Mouse (Mus musculus) fibroblast of lung, adult 2 months (primary cell): Measurements from ENCODE around the gene Timm22.

Source experiments
- DNase-seq: peaks from one replicate; pipeline ENCODE4 v3.0.0-alpha.2; 2011; ENCODE audit warnings: low read depth

Timm22 gene

DNA sequence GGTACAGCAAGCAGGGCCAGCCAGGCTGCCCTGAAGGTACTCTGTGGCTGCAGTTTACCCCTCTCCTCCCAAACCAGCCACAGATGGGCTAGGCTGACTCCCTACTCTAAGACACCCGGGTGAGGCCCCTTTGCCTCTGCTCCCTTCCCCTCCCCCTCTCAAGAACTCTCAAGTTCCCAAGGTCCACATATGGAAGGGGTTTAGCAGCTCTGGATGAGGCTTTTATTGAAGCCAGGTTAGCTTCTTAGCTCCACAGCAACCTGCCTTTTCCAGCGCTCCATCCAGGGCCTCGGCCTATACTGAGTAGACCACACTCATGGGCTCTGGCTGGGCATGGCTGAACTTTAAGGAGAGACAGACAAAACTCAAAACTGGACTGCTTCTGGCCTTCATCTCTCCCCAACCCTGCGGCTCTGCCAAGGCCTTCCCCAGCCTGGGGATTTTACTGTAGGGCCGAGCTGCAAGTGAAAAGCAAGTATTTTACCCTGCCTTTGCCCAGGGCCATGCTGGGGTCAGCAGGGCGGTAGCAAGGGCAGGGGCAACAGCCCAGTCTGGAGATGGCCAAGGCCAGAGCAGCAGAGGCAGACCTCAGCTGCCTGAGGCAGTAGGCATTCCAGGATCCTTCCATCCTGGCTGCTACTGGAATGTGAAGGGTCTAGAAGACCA, 23.3 kb downstream of the Timm22 start:
- no peak for DNase-seq

DNA sequence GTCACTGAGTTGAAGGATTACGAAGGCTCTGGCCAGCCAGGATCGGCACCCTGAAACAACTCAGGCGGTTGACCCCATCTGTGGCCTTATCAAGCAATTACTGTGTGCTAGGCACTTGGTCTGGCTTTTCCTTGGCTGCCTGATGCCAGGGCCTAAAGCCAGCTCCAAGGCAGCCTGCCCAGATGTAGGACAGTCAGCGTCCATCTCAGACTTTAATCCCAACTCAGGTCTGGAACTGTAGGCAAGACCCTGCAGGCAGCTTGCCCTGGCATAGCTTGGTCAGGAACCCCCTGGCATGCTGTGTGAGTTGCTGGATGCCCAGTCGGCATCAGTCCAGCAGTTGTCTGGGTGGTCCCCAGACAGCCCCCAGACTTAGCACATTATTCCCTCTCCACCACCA, 29.3 kb downstream of the Timm22 start:
- DNase-seq, result no peak

DNA sequence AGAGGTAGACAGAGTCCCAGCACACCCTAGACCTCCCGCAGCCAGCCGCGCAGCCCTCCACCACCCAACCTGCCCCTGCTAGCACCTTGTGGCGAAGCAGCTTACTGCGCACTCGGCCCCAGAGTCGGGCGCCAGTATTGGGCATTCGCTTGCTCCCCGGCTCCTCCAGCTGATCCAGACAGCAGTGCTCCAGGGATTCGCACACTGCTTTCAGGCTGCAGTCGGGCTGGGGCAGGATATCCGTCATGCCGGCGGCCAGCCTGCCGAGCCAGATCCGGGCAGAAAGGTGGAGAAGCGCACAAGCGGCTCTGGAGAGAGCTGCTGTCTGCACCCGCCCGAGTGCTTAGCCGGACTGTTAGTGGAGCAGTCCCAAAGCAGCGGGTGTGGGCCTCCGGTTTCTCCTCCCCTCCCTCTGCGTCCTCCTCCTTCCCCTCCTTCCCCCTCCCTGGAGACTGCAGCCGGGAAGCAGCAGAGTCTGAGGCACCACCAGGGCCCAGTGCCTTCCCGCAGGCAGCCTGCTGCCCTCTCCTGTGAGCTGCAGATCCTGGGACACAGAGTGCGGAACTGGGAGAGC, 30.2 kb downstream of the Timm22 start:
- peak; percentile 30 for DNase-seq

DNA sequence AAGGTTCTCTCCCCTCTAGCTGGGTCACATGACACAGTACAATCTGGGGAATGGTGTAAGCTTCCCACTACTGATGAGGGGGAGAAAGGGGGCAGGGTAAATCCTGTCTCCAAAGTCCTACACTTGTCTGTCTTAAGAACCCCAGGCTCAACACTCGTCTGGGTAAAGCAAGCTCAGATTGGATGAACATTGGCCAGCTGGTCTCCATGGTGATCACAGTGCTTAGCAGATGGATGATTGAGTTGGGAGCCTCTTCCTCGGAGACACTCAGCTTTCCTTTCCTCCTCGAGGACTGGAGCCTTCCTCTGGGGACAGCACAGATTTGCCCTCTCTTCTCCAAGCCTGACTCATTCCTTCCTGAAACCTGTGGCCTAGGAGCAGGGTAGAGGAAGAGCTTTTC, 32.9 kb downstream of the Timm22 start:
- no peak for DNase-seq

DNA sequence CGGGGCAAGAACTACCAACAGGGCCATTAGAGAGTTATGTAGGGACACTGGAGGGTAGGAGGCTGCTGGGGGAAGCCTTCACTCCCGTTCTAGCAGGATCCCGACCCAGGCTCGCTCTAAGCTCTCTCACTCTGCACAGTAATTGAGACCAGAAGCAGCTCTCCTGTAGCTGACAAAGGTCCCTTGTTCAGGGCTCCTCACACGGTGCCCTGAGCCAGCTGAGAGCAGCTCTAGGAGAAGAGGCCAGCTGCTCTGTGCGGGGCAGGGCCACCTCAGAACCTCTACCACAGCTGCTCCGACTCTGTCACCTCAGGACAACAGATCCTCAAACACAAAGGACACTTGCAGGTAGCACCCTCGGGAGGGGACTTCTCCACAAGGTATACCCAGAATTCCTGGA, 38.7 kb downstream of the Timm22 start:
- DNase-seq, result no peak

DNA sequence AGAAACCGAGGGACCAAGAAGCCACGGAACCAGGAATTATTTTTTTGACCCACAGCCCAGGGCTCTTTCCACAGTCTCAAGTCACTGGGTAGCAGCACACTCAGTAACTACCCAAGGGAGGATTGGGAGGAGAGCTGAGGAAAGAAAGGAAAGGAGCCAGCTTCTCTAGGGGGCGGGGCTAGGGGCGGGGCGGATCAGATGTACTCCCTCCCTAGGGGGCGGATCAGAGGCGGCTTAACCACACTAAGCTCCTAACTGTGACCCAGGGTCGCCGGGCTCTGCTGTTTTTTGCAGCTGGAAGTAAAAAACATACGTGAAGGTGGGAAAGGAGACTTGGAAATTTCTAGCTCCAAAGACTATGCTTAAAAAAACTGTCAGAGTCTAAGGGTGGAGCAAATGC, 39.5 kb downstream of the Timm22 start:
- DNase-seq, result no peak

DNA sequence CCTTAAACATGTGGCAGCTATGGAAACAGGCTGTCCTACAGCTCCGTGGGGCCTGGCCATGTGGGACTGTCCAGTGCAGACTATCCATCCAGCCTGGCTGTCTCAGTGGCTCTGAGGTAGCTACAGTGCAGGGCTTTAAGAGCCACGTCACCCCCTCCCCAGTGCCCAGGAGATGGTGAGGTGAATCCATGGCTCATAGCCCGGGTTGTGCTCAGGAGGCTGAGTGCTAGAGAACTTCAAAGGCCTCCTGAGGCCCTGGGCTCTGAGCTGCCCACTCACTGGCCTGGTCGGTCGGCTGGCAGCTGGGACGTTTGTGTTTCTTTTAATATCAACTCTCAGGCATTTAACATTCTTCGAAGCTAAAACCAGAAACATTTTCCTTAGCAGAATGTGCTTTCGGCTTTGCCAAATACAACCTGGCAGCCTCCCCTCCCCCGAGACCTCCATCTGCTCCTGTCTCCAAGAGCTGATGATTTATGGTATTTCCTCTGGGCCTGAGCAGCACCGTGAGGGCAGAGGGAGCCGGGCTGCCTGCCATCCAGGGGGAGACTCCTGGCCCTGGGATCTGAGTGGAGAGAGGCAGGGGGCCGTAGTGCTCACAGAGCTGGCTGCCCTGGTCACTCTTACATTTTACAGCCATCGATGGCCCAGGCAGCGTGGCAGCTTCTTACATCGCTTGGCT, 42.9 kb downstream of the Timm22 start:
- peak; percentile 85 for DNase-seq

DNA sequence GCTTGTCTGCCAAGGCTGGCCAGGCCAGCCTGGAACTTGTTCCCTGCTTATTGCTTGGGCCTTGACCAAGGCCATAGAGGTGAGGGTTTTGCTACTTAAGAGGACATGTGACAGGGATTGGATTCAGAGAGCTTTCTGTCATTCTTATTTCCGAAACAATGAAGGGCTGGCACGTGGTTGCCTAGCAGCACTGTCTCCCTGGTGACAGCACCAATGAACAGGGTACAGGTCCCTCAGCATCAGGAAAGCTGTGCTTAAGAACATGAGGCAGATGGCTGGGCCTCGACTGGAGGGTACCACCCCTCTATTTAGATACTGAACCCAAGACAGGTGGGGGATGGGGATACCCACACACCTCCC, 43.4 kb downstream of the Timm22 start:
- no peak for DNase-seq

DNA sequence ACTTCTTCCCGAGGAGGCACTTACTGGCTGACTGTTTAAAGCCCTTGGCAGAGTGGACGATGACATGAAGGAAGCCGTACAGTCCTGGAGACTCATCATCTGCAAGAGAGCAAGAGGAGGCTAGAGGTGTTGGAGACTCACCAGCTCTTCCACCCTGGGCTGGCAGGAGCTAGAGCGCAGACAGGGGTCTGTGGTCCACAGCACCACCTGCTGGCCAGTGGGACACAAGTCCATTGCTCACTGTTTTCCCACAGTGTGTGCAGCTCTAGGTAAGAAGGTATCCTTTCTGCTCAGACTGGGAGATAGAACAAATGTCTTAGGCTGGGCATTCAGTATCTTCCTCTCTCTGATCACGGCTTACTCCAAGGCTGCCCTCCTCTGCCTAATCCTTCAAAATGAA, 47.7 kb downstream of the Timm22 start:
- DNase-seq, result peak; percentile 44

DNA sequence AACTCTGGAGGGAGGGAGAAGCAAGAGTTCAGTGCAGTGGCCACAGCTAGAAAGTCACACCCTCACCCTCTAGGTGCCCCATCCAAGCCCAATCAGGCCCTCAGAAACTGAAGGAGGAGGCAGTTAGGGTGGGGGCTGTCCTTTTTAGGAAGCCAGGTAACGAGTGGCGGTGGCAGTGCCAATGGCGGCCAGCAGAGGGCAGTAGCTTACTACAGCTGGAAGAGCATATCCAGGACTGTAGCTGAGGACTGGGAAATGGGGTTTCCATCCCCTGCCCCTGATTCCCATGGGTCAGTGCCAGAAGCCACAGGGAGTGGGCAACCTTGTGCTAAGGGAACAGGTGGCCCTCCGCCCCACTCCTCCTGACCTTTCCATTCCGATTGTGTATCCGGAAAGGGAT, 49.5 kb downstream of the Timm22 start:
- DNase-seq, result peak; percentile 25

DNA sequence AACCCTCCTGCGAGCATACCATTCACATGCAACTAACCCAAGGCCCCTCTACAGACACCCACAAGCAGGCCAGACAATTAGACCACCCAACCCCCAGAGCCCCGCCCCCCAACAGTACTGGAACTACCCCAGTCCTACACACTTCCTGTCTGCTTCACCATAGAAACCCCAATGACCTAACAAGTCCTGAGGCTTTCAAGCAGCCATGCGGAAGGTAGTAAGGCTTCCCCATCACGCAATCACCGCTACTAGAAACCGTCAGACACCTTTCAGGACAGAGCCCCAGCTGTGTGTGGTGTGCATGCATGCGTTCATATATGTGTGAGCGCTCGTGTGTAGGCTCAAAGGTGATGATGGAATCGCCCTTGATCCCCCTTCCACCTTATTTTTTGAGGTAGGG, 50.1 kb downstream of the Timm22 start:
- DNase-seq, result no peak

DNA sequence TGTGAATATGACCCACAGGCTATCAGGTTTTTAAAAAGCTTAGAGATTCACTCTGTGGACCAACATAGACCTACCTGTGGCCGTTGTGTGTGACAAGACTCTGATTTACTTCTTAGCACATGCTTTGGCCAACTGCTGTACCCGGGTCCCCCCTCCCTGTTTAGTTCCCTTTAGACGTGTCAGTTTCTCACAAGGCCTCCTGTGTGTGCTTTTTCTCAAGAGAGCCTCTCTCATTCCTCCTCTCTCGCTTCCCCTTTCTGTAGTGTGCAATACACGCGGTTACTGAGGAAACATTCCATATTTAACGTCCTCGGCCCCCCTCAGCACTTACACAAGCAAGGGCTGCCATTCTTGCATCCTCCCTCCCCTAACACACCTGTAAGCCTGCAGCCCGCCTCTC, 52.0 kb downstream of the Timm22 start:
- no peak for DNase-seq

DNA sequence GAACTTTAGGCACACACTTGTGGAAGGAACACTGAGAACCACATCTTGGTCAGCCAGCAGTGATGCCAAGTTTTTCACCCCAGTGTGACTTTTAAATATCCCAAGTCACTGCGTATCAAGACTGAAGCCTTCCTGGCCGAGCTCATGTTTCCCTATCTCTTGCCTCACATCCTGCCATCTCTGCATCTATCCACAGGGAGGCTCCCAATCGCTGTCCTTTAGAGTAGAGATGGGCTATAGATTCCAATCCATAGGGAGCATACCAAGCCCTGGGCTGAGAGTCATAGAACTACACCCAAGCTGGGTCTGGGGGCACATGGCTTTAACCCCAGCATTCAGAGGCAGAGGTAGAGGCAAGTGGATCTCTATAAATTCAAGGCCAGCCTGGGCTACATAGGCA, 52.7 kb downstream of the Timm22 start:
- DNase-seq, result no peak

DNA sequence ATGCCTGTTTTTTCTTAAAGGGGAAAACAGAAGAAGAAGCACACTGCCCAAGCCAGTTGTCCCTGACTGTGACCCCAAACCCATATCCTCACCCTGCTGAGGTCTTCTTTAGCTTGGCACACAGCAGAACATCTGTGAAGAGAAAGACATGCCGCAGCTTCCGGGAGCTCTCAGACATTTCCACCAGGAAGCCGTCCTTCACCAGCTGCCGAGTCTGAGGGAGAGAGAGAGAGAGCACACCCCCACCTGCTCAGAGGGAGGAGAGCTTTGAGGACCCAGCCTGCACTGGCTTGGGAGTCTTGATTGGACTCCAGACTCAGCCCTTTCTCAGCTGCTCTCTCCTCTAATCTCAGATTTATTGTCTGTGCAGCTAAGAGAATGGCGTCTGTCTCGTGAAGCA, 54.4 kb downstream of the Timm22 start:
- DNase-seq, result no peak

DNA sequence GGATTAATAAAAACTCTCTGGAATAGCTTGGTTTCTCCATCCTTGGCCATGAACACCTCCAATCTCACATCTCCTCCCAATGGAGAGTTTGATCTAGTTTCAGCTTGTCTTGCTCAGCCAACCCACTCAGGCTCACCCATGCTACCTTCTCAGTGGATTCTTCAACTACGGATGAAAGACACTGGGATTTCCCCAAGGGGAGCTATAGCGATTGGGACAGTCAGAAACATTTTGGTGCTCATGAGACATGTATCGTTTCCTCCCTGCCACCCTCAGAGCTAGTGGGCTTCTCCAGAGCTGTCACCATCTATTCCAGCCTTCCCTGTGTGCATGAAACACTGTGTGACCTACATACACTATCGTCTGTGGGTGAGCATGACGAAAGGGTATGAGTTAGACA, 54.9 kb downstream of the Timm22 start:
- DNase-seq, result no peak

DNA sequence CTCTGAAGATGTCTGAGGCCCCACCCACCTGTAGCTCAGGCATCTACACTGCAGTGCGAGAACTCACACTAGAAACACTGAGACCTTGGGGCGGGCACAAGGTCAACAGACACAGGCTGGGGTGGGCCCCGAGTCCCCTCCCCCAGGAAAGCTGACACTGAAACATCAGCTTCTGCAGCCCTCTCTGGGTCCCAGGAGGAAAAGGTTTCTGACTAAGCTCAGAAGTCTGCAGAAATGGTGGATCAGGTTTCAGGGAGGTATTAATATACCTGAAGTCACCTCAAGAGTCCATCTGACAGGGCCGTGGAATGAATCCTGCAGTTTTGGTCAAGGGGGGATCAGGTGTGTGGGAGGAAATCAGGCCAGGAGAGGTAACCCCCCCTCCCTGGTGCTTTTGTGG, 59.1 kb downstream of the Timm22 start:
- no peak for DNase-seq
